Mouse (Mus musculus): Measurements from ENCODE around the gene Serpine1.

DNA sequence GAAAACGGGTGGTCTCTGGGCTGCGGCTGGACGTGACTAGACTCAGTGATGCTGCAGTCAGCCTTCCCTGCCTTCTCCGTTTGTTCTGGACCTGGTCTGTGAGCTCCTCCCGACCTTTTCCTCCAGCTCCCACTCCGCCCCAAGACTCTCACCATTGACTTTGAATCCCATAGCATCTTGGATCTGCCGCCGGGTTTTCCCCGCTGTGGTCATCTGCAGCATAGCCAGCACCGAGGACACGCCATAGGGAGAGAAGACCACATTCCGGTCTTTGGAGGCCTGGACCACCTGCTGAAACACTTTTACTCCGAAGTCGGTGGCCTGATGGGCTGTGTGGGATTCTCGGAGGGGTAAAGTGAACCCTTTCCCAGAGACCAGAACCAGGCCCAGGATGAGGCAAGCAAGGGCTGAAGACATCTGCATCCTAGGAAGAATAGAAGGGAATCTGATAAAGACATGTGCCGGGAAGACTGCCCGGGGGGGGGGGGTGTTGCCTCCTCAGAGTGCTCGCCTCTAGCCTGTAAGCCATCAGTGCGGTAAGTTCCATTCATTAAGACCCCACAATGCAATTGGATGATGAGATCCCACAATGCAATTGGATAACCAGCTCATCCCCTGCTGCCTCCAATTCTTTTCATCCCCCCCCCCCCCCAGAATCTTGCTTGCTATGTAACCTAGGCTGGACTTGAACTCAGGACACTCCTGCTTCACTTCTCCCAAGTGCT, 1.0 kb downstream of the Serpine1 start:
- no peak for TF ChIP-seq CTCF (IDR thresholded peaks at IDR 0.05; ENCODE audit: borderline replicate concordance, control insufficient read depth, extremely low read depth, insufficient read depth, low read length, poor library complexity)
- TF ChIP-seq POLR2A (IDR thresholded peaks at IDR 0.05; ENCODE audit: control insufficient read depth, extremely low read depth, insufficient read depth, low read length, poor library complexity) = no peak

Data from thymus, adult 2 months (tissue).